In genomic region chr7:124746321-124746720, GRCm38 (mm10) we compare ENCODE assay signal across 27 mouse cellular contexts.
DNase-seq lines count a peak whose midpoint lies in the region; ATAC-seq lines count a peak whose summit lies in the region.
"Had no signal": no experiment of that assay in that cellular context is flagged by ENCODE, and none has a peak within 500 bp of the region (broad histone marks: within the 10 kb centered on the region; RNA-seq: fewer than 3 reads in every experiment).

No protein-coding gene starts in this region.

- 86% methylated on average over 2 of the region's 2 CpGs for WGBS in hindbrain, embryonic 12.5 days

- no peak overlapping the region for H3K9ac ChIP-seq in hindbrain, embryonic 12.5 days
- H3K9ac ChIP-seq: embryonic facial prominence, embryonic 13.5 days; embryonic facial prominence, embryonic 15.5 days; forebrain, embryonic 12.5 days had no signal

- no peak overlapping the region for H3K4me2 ChIP-seq in hindbrain, embryonic 12.5 days (replicated peaks)
- H3K4me2 ChIP-seq: embryonic facial prominence, embryonic 13.5 days; embryonic facial prominence, embryonic 15.5 days; forebrain, embryonic 12.5 days had no signal

- H3K27ac ChIP-seq in hindbrain, embryonic 12.5 days, result no peak overlapping the region
- H3K27ac ChIP-seq: embryonic facial prominence, embryonic 13.5 days; embryonic facial prominence, embryonic 15.5 days; forebrain, embryonic 10.5 days; forebrain, embryonic 12.5 days had no signal

- intact Hi-C loops in left cerebral cortex, postnatal 4 days (cut with DNase I), result no loop called here

- no peaks in the 10 kb centered on the region for H3K36me3 ChIP-seq in hindbrain, embryonic 12.5 days
- H3K36me3 ChIP-seq: embryonic facial prominence, embryonic 13.5 days; embryonic facial prominence, embryonic 15.5 days; forebrain, embryonic 10.5 days; forebrain, embryonic 12.5 days; G1E had no signal

- no peaks in the 10 kb centered on the region for H3K9me3 ChIP-seq in hindbrain, embryonic 12.5 days (replicated peaks)
- H3K9me3 ChIP-seq: embryonic facial prominence, embryonic 13.5 days; embryonic facial prominence, embryonic 15.5 days; forebrain, embryonic 10.5 days; forebrain, embryonic 12.5 days had no signal

- no peaks in the 10 kb centered on the region for H3K27me3 ChIP-seq in hindbrain, embryonic 12.5 days
- H3K27me3 ChIP-seq: embryonic facial prominence, embryonic 13.5 days; embryonic facial prominence, embryonic 15.5 days; forebrain, embryonic 12.5 days had no signal

- H3K4me3 ChIP-seq in hindbrain, embryonic 12.5 days, result no peak overlapping the region
- H3K4me3 ChIP-seq: embryonic facial prominence, embryonic 13.5 days; embryonic facial prominence, embryonic 15.5 days; erythroblast, embryonic 14.5 days; forebrain, embryonic 10.5 days; forebrain, embryonic 12.5 days had no signal

- H3K4me1 ChIP-seq in hindbrain, embryonic 12.5 days, result no peaks in the 10 kb centered on the region
- H3K4me1 ChIP-seq: embryonic facial prominence, embryonic 13.5 days; embryonic facial prominence, embryonic 15.5 days; forebrain, embryonic 10.5 days; forebrain, embryonic 12.5 days had no signal

- no peak for DNase-seq in frontal cortex, postnatal 14 days (ENCODE audit: low spot score in 2 of 2)
- DNase-seq in left cerebral cortex, adult 9 months (ENCODE audit: low spot score in 2 of 2), result peak; percentile 16 to 22
- no peak for DNase-seq in left cerebral cortex, postnatal 4 days
- DNase-seq in brain, adult 2 months (ENCODE audit: low read depth, low spot score), result peak; percentile 66
- DNase-seq in telencephalon, adult 2 months (ENCODE audit: low read depth, low spot score), result peak; percentile 36
- DNase-seq: adrenal gland, adult 8-10 months; adrenal gland, postnatal 14 days; B cell, adult 2 months; cerebellum, adult 11-12 months; cerebellum, adult 2 months; cerebellum, adult 9-10 months; cerebellum, postnatal 10 days; cerebellum, postnatal 25 days; embryo, embryonic 11 days had no signal

- peak; percentile 28; the same call in 1 of the 2 replicates for ATAC-seq in frontal cortex, adult (ENCODE audit: low TSS enrichment)
- no peak for ATAC-seq in hindbrain, embryonic 12.5 days (ENCODE audit: low FRiP score)
- ATAC-seq: activated CD4-positive, CD25-positive, alpha-beta regulatory T cell, adult 4 months; CD4-positive, CD25-positive, alpha-beta regulatory T cell, adult 4 months; forebrain, embryonic 14.5 days; forebrain, embryonic 16.5 days; Patski had no signal

Comparison
In these comparisons a context has a peak if more than half of its experiments do, and no peak if none do; other contexts are left out.
1. DNase-seq: peak in left cerebral cortex, adult 9 months (2 of 2), brain, adult 2 months (single experiment) and telencephalon, adult 2 months (single experiment); none in frontal cortex, postnatal 14 days (0 of 2) and left cerebral cortex, postnatal 4 days (single experiment).